Mouse (Mus musculus): ENCODE measurements around the gene Ccdc148. TPM values are rescaled to one million over a fixed set of nuclear protein-coding genes. Genes with fewer than 3 reads are reported as not detected.

Gene Ccdc148
- polyA plus RNA-seq, 1 experiment = 0.02 TPM

DNA sequence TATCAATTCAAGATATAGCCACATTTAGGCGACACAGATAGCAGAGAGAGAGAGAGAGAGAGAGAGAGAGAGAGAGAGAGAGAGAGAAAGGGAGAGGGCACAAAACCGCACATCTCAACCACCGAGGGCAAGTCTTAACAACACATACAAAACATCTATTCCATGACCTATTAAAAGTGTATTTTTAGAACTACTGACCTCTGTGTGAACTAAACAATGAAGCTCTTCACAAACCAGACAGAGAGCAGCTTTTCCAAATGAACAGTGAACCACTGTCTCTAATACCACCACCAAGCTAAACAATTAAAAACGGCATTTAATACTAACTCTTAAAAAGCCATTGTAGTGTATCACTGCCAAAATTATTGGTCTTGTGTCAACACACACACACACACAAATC lies 110.8 kb downstream of the Ccdc148 start:
- no peaks in the 10 kb centered on the region for H3K79me3 ChIP-seq (ENCODE audit: low read depth)
- H3K4me3 ChIP-seq (ENCODE audit: insufficient read depth, poor library complexity, severe bottlenecking) = no peak overlapping the region
- no peaks in the 10 kb centered on the region for H3K79me2 ChIP-seq (ENCODE audit: control insufficient read depth, insufficient read depth)
- H3K27me3 ChIP-seq (ENCODE audit: control insufficient read depth, insufficient read depth, insufficient read length) = no peaks in the 10 kb centered on the region
- no peak for TF ChIP-seq MAX (IDR thresholded peaks at IDR 0.05)
- TF ChIP-seq FOSL1 (IDR thresholded peaks at IDR 0.05; ENCODE audit: insufficient read depth, low read length, poor library complexity, severe bottlenecking) = no peak
- TF ChIP-seq CTCF (IDR thresholded peaks at IDR 0.05; ENCODE audit: control insufficient read depth, insufficient read depth, insufficient read length) = no peak
- TF ChIP-seq MYOG (IDR thresholded peaks at IDR 0.05; ENCODE audit: control insufficient read depth, extremely low read depth, insufficient read length) = no peak
- no peak for TF ChIP-seq MYOD1 (IDR thresholded peaks at IDR 0.05; ENCODE audit: control insufficient read depth, insufficient read length, low read depth)
- H3ac ChIP-seq (ENCODE audit: control insufficient read depth, insufficient read length, low read depth) = no peak overlapping the region
- H3K36me3 ChIP-seq (ENCODE audit: control insufficient read depth, insufficient read depth) = no peaks in the 10 kb centered on the region

DNA sequence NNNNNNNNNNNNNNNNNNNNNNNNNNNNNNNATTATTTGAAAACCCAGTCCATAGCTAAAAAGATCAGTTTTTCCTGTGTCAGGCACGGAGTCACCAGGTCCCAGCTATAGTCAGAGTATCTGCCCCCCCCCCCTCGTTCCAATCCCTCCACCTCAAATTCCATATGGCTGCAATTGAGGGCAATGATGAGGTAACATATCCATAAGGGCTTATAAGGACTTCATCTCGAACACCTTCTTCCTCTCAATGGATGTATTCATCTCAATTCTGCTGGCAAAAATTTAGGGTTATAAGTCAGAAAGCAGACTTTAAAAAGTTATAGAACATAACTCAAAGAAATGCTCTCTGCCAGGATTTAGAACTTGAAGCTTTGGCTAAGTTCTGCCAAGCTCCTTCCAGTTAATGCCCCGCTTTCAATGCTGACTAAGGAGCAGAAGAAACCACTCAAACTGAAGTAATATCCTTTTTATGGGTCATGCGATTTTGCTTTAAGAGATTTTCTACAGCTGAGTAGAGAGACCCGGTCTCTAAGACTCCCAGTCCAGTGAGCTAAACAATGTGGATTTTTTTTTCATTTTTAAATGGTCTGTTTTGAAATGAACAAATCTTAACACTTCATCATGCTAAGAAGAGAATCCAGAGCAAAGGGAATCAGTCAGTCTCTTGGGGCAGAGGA lies 111.6 kb downstream of the Ccdc148 start:
- H3ac ChIP-seq (ENCODE audit: control insufficient read depth, insufficient read length, low read depth) = no peak overlapping the region
- H3K27me3 ChIP-seq (ENCODE audit: control insufficient read depth, insufficient read depth, insufficient read length) = no peaks in the 10 kb centered on the region
- no peaks in the 10 kb centered on the region for H3K36me3 ChIP-seq (ENCODE audit: control insufficient read depth, insufficient read depth)
- no peaks in the 10 kb centered on the region for H3K79me3 ChIP-seq (ENCODE audit: low read depth)
- no peak overlapping the region for H3K4me3 ChIP-seq (ENCODE audit: insufficient read depth, poor library complexity, severe bottlenecking)
- no peaks in the 10 kb centered on the region for H3K79me2 ChIP-seq (ENCODE audit: control insufficient read depth, insufficient read depth)
- TF ChIP-seq CEBPB (IDR thresholded peaks at IDR 0.05; ENCODE audit: low read depth) = no peak
- TF ChIP-seq MAX (IDR thresholded peaks at IDR 0.05) = no peak
- no peak for TF ChIP-seq USF1 (IDR thresholded peaks at IDR 0.05; ENCODE audit: low read depth)

DNA sequence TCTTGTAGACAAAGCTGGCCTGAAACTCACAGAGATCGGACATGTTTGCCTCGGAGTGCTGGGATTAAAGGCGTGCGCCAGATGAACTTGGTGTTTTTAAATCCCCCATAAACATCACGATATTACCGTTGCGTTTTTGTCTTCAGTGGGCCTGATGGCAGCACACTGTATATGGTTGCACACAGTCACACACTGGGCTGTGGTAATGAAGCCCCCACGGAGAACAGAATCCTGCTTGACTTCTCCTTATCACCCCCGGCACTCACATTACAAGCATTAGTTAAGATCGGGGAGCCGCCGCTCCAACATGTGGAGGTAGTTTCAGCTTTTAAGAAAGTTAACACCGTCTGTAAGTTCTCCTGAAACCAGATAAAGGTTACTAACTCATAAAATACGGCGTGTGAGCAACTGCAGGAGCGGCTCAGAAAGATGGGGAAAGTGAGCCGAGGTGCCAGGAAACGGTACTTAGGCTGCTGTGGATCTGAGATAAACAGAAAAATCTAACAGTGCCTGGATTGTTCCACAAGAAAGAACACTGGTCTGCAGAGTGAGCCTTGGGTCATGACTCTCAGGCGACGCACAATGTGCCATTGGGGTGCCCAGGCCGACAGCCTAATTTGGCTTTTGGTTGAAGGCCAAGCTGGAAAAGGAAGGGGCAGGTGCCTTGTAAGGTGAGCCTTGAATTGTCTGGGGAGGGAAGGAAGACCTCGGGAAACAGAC lies 117.0 kb downstream of the Ccdc148 start:
- Histone ChIP-seq H3K4me3 (ENCODE audit: insufficient read depth, poor library complexity, severe bottlenecking) (no peak overlapping the region), H3K79me2 (ENCODE audit: control insufficient read depth, insufficient read depth) (no peaks in the 10 kb centered on the region)
- no peak for TF ChIP-seq MAX (IDR thresholded peaks at IDR 0.05)
- TF ChIP-seq MYOG (IDR thresholded peaks at IDR 0.05; ENCODE audit: control insufficient read depth, extremely low read depth, insufficient read length) = no peak
- TF ChIP-seq CEBPB (IDR thresholded peaks at IDR 0.05; ENCODE audit: low read depth) = no peak
- TF ChIP-seq FOSL1 (IDR thresholded peaks at IDR 0.05; ENCODE audit: insufficient read depth, low read length, poor library complexity, severe bottlenecking) = no peak
- no peak for TF ChIP-seq MYOD1 (IDR thresholded peaks at IDR 0.05; ENCODE audit: control insufficient read depth, insufficient read length, low read depth)
- TF ChIP-seq USF1 (IDR thresholded peaks at IDR 0.05; ENCODE audit: low read depth) = no peak
- TF ChIP-seq CTCF (IDR thresholded peaks at IDR 0.05; ENCODE audit: control insufficient read depth, insufficient read depth, insufficient read length) = no peak

DNA sequence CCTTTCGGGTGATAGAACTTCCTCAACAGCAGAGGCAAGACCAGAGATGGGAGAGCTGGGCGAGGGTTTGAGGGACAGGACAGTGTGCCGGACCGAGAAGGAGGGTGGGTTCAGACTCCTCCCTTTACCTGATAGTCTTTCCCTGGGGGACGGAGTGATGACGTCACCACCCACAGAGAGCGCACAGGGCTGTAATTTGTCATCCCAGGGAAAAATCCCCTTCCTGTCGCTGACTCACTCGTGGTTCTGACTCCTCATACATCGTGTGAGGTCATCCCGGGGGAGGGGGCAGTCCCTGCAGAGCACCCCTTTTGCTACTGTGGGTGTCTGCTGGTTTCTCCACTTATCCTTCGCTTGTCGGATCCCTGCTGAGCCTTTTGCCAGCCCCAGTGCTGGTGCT lies 117.9 kb downstream of the Ccdc148 start:
- Histone ChIP-seq H3ac (ENCODE audit: control insufficient read depth, insufficient read length, low read depth) (no peak overlapping the region), H3K79me3 (ENCODE audit: low read depth) (no peaks in the 10 kb centered on the region), H3K27me3 (ENCODE audit: control insufficient read depth, insufficient read depth, insufficient read length) (no peaks in the 10 kb centered on the region), H3K79me2 (ENCODE audit: control insufficient read depth, insufficient read depth) (no peaks in the 10 kb centered on the region), H3K36me3 (ENCODE audit: control insufficient read depth, insufficient read depth) (no peaks in the 10 kb centered on the region), H3K4me3 (ENCODE audit: insufficient read depth, poor library complexity, severe bottlenecking) (no peak overlapping the region)
- TF ChIP-seq MAX (IDR thresholded peaks at IDR 0.05) = no peak
- TF ChIP-seq FOSL1 (IDR thresholded peaks at IDR 0.05; ENCODE audit: insufficient read depth, low read length, poor library complexity, severe bottlenecking) = peak; percentile 6

More for the DNA sequence above, 117.0 kb downstream of the Ccdc148 start:
- Histone ChIP-seq H3ac (ENCODE audit: control insufficient read depth, insufficient read length, low read depth) (no peak overlapping the region), H3K27me3 (ENCODE audit: control insufficient read depth, insufficient read depth, insufficient read length) (no peaks in the 10 kb centered on the region), H3K36me3 (ENCODE audit: control insufficient read depth, insufficient read depth) (no peaks in the 10 kb centered on the region), H3K79me3 (ENCODE audit: low read depth) (no peaks in the 10 kb centered on the region)

DNA sequence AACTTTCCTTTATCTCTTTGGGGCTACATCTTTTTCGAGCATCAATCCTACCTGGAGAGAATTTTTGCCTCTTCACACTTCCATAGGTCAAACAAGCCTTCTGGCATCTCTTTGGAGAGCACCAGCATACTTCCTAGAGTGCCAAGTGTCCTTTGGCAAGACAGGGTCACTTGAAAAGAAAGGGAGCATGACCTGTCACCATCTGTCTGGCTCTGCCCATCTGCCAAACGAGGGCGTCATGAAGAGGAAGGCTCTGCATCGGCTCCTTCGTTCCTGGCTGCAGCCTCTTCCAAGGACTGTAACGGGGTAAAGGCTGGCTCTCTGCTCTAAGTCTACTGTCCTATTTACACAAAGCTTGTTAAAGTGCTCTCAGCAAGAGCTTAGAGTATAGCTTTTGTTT lies 124.0 kb downstream of the Ccdc148 start:
- Histone ChIP-seq H3K79me3 (ENCODE audit: low read depth) (no peaks in the 10 kb centered on the region), H3K27me3 (ENCODE audit: control insufficient read depth, insufficient read depth, insufficient read length) (no peaks in the 10 kb centered on the region), H3ac (ENCODE audit: control insufficient read depth, insufficient read length, low read depth) (no peak overlapping the region), H3K79me2 (ENCODE audit: control insufficient read depth, insufficient read depth) (no peaks in the 10 kb centered on the region), H3K36me3 (ENCODE audit: control insufficient read depth, insufficient read depth) (no peaks in the 10 kb centered on the region), H3K4me3 (ENCODE audit: insufficient read depth, poor library complexity, severe bottlenecking) (no peak overlapping the region)
- TF ChIP-seq MYOD1 (IDR thresholded peaks at IDR 0.05; ENCODE audit: control insufficient read depth, insufficient read length, low read depth) (no peak), MYOG (IDR thresholded peaks at IDR 0.05; ENCODE audit: control insufficient read depth, extremely low read depth, insufficient read length) (no peak), USF1 (IDR thresholded peaks at IDR 0.05; ENCODE audit: low read depth) (no peak), CTCF (IDR thresholded peaks at IDR 0.05; ENCODE audit: control insufficient read depth, insufficient read depth, insufficient read length) (no peak), CEBPB (IDR thresholded peaks at IDR 0.05; ENCODE audit: low read depth) (no peak), MAX (IDR thresholded peaks at IDR 0.05) (no peak), FOSL1 (IDR thresholded peaks at IDR 0.05; ENCODE audit: insufficient read depth, low read length, poor library complexity, severe bottlenecking) (no peak)

DNA sequence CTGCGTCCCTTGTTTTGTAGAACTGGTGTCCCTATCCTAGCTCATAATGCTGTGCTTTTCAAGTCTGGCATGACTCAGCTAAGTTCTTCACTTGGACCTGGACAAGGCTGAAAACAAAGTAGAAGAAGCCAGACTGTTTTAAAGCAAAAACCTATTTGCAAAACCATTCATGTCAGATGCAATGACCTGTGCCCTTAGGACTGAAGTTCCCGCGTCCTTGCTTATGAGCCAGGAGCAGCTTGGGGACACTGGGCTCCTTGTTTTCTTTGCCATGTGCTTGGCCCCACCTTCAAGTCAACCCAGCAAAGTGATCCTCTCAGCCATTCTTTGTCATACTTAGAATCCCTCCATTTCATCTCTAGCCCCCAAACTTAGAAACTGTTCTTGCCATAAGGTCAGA lies 125.3 kb downstream of the Ccdc148 start:
- Histone ChIP-seq H3K79me3 (ENCODE audit: low read depth) (no peaks in the 10 kb centered on the region), H3K4me3 (ENCODE audit: insufficient read depth, poor library complexity, severe bottlenecking) (no peak overlapping the region), H3ac (ENCODE audit: control insufficient read depth, insufficient read length, low read depth) (no peak overlapping the region), H3K36me3 (ENCODE audit: control insufficient read depth, insufficient read depth) (no peaks in the 10 kb centered on the region), H3K79me2 (ENCODE audit: control insufficient read depth, insufficient read depth) (no peaks in the 10 kb centered on the region), H3K27me3 (ENCODE audit: control insufficient read depth, insufficient read depth, insufficient read length) (no peaks in the 10 kb centered on the region)
- TF ChIP-seq MAX (IDR thresholded peaks at IDR 0.05) = no peak
- no peak for TF ChIP-seq CEBPB (IDR thresholded peaks at IDR 0.05; ENCODE audit: low read depth)
- no peak for TF ChIP-seq MYOG (IDR thresholded peaks at IDR 0.05; ENCODE audit: control insufficient read depth, extremely low read depth, insufficient read length)
- TF ChIP-seq USF1 (IDR thresholded peaks at IDR 0.05; ENCODE audit: low read depth) = no peak
- no peak for TF ChIP-seq CTCF (IDR thresholded peaks at IDR 0.05; ENCODE audit: control insufficient read depth, insufficient read depth, insufficient read length)
- TF ChIP-seq MYOD1 (IDR thresholded peaks at IDR 0.05; ENCODE audit: control insufficient read depth, insufficient read length, low read depth) = no peak
- TF ChIP-seq FOSL1 (IDR thresholded peaks at IDR 0.05; ENCODE audit: insufficient read depth, low read length, poor library complexity, severe bottlenecking) = no peak
